Mouse (Mus musculus) MEL (cell line): ENCODE results near the gene Tnfsf14. TPM values are rescaled to one million over a fixed set of nuclear protein-coding genes. Genes with fewer than 3 reads are reported as not detected.

ENCODE experiments used
- DNase-seq: peaks from one replicate; pipeline ENCODE4 v3.0.0; 2011; ENCODE audit warnings: low read depth, low spot score
- H3K27ac ChIP-seq: 2 replicates; pipeline ENCODE4 v1.5.1; 2012; ENCODE audit warnings: low read depth, mild to moderate bottlenecking, control low read depth, low read length, moderate library complexity; ENCODE audit not compliant: control insufficient read depth
- H3K27me3 ChIP-seq, 2 experiments: fragments of 150-350 bp in 1 of 2; sonication (generic) in 1 of 2; 2 replicates each; pipeline ENCODE4 v1.6.1; 2012; ENCODE audit warnings: low read length in 2 of 2, mild to moderate bottlenecking in 2 of 2, improper control_type of control experiment in 1 of 2, moderate library complexity in 1 of 2; ENCODE audit not compliant: insufficient read depth in 2 of 2, control insufficient read depth in 1 of 2
- H3K36me3 ChIP-seq, 2 experiments: 2 replicates each; pipeline ENCODE4 v1.6.1; 2012 to 2014; ENCODE audit warnings: low read length in 2 of 2, improper control_type of control experiment in 1 of 2, inconsistent platforms in 1 of 2, mild to moderate bottlenecking in 1 of 2; ENCODE audit not compliant: insufficient read depth in 2 of 2, control insufficient read depth in 1 of 2
- H3K4me1 ChIP-seq, 2 experiments: fragments of 150-350 bp in 1 of 2; sonication (generic) in 1 of 2; 2 replicates each; pipeline ENCODE4 v1.6.1; 2012; ENCODE audit warnings: low read length in 2 of 2, improper control_type of control experiment in 1 of 2, mild to moderate bottlenecking in 1 of 2; ENCODE audit not compliant: insufficient read depth in 2 of 2, control insufficient read depth in 1 of 2
- H3K4me3 ChIP-seq, 2 experiments: fragments of 150-350 bp in 1 of 2; sonication (generic) in 1 of 2; 2 replicates each; pipeline ENCODE4 v1.5.1; 2012; ENCODE audit warnings: low read depth in 2 of 2, low read length in 2 of 2, mild to moderate bottlenecking in 2 of 2, moderate library complexity in 2 of 2, control low read depth in 1 of 2, improper control_type of control experiment in 1 of 2; ENCODE audit not compliant: control insufficient read depth in 1 of 2, insufficient read depth in 1 of 2
- H3K79me2 ChIP-seq: 2 replicates; pipeline ENCODE4 v1.6.1; 2012; ENCODE audit warnings: mild to moderate bottlenecking, low read length, moderate library complexity; ENCODE audit not compliant: control insufficient read depth, poor library complexity, insufficient read depth
- H3K9ac ChIP-seq: 2 replicates; pipeline ENCODE4 v1.6.1; 2012; ENCODE audit warnings: low read depth, mild to moderate bottlenecking, control low read depth, low read length, moderate library complexity; ENCODE audit not compliant: control insufficient read depth, poor library complexity, severe bottlenecking
- H3K9me3 ChIP-seq: fragments of 150-350 bp; sonication (generic); replicated peaks from 2 replicates; pipeline ENCODE4 v1.6.1; 2012; ENCODE audit warnings: mild to moderate bottlenecking, low read length, improper control_type of control experiment, moderate library complexity; ENCODE audit not compliant: insufficient read depth
- BHLHE40 ChIP-seq: IDR thresholded peaks from 2 replicates; pipeline ENCODE4 v1.6.1; 2012; ENCODE audit warnings: low read depth, mild to moderate bottlenecking, inconsistent platforms, low read length, improper control_type of control experiment, borderline replicate concordance
- CHD1 ChIP-seq: IDR thresholded peaks from 2 replicates; pipeline ENCODE4 v1.6.1; 2012; ENCODE audit warnings: low read depth, mild to moderate bottlenecking, inconsistent platforms, low read length, improper control_type of control experiment
- CHD2 ChIP-seq: IDR thresholded peaks from 2 replicates; pipeline ENCODE4 v1.6.1; 2011; ENCODE audit warnings: low read length, improper control_type of control experiment
- CTCF ChIP-seq, 3 experiments: IDR thresholded peaks in 2 of 3; conservative IDR thresholded peaks in 1 of 3; 2 replicates each; pipeline ENCODE4 v1.5.1; 2011 to 2012; ENCODE audit warnings: low read length in 3 of 3, low read depth in 2 of 3, mild to moderate bottlenecking in 2 of 3, improper control_type of control experiment in 1 of 3, inconsistent platforms in 1 of 3, mixed read lengths in 1 of 3, moderate library complexity in 1 of 3; ENCODE audit not compliant: control insufficient read depth in 1 of 3, insufficient read depth in 1 of 3, poor library complexity in 1 of 3, severe bottlenecking in 1 of 3
- E2F4 ChIP-seq: IDR thresholded peaks from 2 replicates; pipeline ENCODE4 v1.6.1; 2011; ENCODE audit warnings: low read depth, low read length, improper control_type of control experiment, borderline replicate concordance
- ELF1 ChIP-seq: IDR thresholded peaks from 2 replicates; pipeline ENCODE4 v1.6.1; 2014; ENCODE audit warnings: low read depth, mild to moderate bottlenecking, inconsistent platforms, low read length, improper control_type of control experiment, moderate library complexity
- EP300 ChIP-seq, 2 experiments: IDR thresholded peaks; 2 replicates each; pipeline ENCODE4 v1.6.1; 2011; ENCODE audit warnings: improper control_type of control experiment in 2 of 2, low read length in 2 of 2, low read depth in 1 of 2, mild to moderate bottlenecking in 1 of 2
- ETS1 ChIP-seq: IDR thresholded peaks from 2 replicates; pipeline ENCODE4 v1.6.1; 2012; ENCODE audit warnings: low read depth, mild to moderate bottlenecking, inconsistent platforms, low read length, improper control_type of control experiment, moderate library complexity
- GATA1 ChIP-seq: IDR thresholded peaks from 2 replicates; pipeline ENCODE4 v1.6.1; 2011; ENCODE audit warnings: low read depth, low read length, improper control_type of control experiment
- HCFC1 ChIP-seq: IDR thresholded peaks from 2 replicates; pipeline ENCODE4 v1.6.1; 2012; ENCODE audit warnings: low read depth, mild to moderate bottlenecking, inconsistent platforms, low read length, improper control_type of control experiment, moderate library complexity
- JUND ChIP-seq: IDR thresholded peaks from 2 replicates; pipeline ENCODE4 v1.6.1; 2011; ENCODE audit warnings: low read depth, mild to moderate bottlenecking, improper control_type of control experiment, low read length
- KAT2A ChIP-seq: conservative IDR thresholded peaks from 2 replicates; pipeline ENCODE4 v1.6.1; 2012; ENCODE audit warnings: low read depth, low read length, improper control_type of control experiment, inconsistent platforms
- MAFK ChIP-seq: IDR thresholded peaks from 2 replicates; pipeline ENCODE4 v1.6.1; 2011; ENCODE audit warnings: low read depth, mild to moderate bottlenecking, low read length, improper control_type of control experiment, borderline replicate concordance
- MAX ChIP-seq: IDR thresholded peaks from 2 replicates; pipeline ENCODE4 v1.6.1; 2011; ENCODE audit warnings: low read length, improper control_type of control experiment
- MAZ ChIP-seq: IDR thresholded peaks from 2 replicates; pipeline ENCODE4 v1.6.1; 2012; ENCODE audit warnings: low read depth, mild to moderate bottlenecking, inconsistent platforms, low read length, improper control_type of control experiment
- MEF2A ChIP-seq: IDR thresholded peaks from 2 replicates; pipeline ENCODE4 v1.6.1; 2014; ENCODE audit warnings: low read depth, mild to moderate bottlenecking, inconsistent platforms, low read length, improper control_type of control experiment; ENCODE audit not compliant: poor library complexity, insufficient replicate concordance, severe bottlenecking; ENCODE audit errors: extremely low read depth
- MXI1 ChIP-seq: IDR thresholded peaks from 2 replicates; pipeline ENCODE4 v1.6.1; 2011; ENCODE audit warnings: mild to moderate bottlenecking, low read depth, low read length, improper control_type of control experiment
- MYB ChIP-seq: IDR thresholded peaks from 2 replicates; pipeline ENCODE4 v1.6.1; 2011; ENCODE audit warnings: mild to moderate bottlenecking, low read depth, low read length, improper control_type of control experiment
- MYC ChIP-seq: IDR thresholded peaks from 2 replicates; pipeline ENCODE4 v1.6.1; 2011; ENCODE audit warnings: low read depth, mild to moderate bottlenecking, low read length, improper control_type of control experiment, moderate library complexity
- NELFE ChIP-seq: IDR thresholded peaks from 2 replicates; pipeline ENCODE4 v1.6.1; 2011; ENCODE audit warnings: low read depth, low read length, improper control_type of control experiment
- NRF1 ChIP-seq: IDR thresholded peaks from 2 replicates; pipeline ENCODE4 v1.6.1; 2014; ENCODE audit warnings: low read depth, mild to moderate bottlenecking, inconsistent platforms, low read length, improper control_type of control experiment, moderate library complexity; ENCODE audit not compliant: poor library complexity, insufficient read depth, severe bottlenecking
- POLR2A ChIP-seq, 2 experiments: IDR thresholded peaks; 2 replicates each; pipeline ENCODE4 v1.6.1; 2011 to 2012; ENCODE audit warnings: low read length in 2 of 2, mild to moderate bottlenecking in 2 of 2, control low read depth in 1 of 2, improper control_type of control experiment in 1 of 2, low read depth in 1 of 2, moderate library complexity in 1 of 2; ENCODE audit not compliant: control insufficient read depth in 1 of 2, insufficient read depth in 1 of 2, poor library complexity in 1 of 2
- POLR2AphosphoS2 ChIP-seq: IDR thresholded peaks from 2 replicates; pipeline ENCODE4 v1.6.1; 2011; ENCODE audit warnings: low read length, improper control_type of control experiment
- POLR2AphosphoS5 ChIP-seq: IDR thresholded peaks from 2 replicates; pipeline ENCODE4 v1.6.1; 2012; ENCODE audit warnings: low read depth, borderline replicate concordance, mild to moderate bottlenecking, inconsistent platforms, low read length, moderate library complexity, mixed read lengths
- RAD21 ChIP-seq: IDR thresholded peaks from 2 replicates; pipeline ENCODE4 v1.6.1; 2011; ENCODE audit warnings: mild to moderate bottlenecking, low read depth, low read length, improper control_type of control experiment
- RCOR1 ChIP-seq: IDR thresholded peaks from 2 replicates; pipeline ENCODE4 v1.6.1; 2012; ENCODE audit warnings: low read depth, mild to moderate bottlenecking, inconsistent platforms, low read length, improper control_type of control experiment
- SIN3A ChIP-seq: IDR thresholded peaks from 2 replicates; pipeline ENCODE4 v1.6.1; 2012; ENCODE audit warnings: low read length, improper control_type of control experiment, inconsistent platforms
- SMC3 ChIP-seq: IDR thresholded peaks from 2 replicates; pipeline ENCODE4 v1.6.1; 2011; ENCODE audit warnings: low read depth, low read length, improper control_type of control experiment
- TAL1 ChIP-seq: IDR thresholded peaks from 2 replicates; pipeline ENCODE4 v1.6.1; 2012; ENCODE audit warnings: mild to moderate bottlenecking, inconsistent platforms, low read length, moderate library complexity, mixed read lengths
- TBP ChIP-seq: IDR thresholded peaks from 2 replicates; pipeline ENCODE4 v1.8.0; 2011; ENCODE audit warnings: low read depth, low read length, improper control_type of control experiment
- TCF12 ChIP-seq: IDR thresholded peaks from 2 replicates; pipeline ENCODE4 v1.6.1; 2014; ENCODE audit warnings: low read depth, mild to moderate bottlenecking, inconsistent platforms, low read length, improper control_type of control experiment, moderate library complexity
- UBTF ChIP-seq: IDR thresholded peaks from 2 replicates; pipeline ENCODE4 v1.6.1; 2012; ENCODE audit warnings: low read depth, mild to moderate bottlenecking, inconsistent platforms, low read length, improper control_type of control experiment, moderate library complexity, borderline replicate concordance; ENCODE audit not compliant: insufficient read depth
- USF1 ChIP-seq: IDR thresholded peaks from 2 replicates; pipeline ENCODE4 v1.6.1; 2014; ENCODE audit warnings: low read depth, mild to moderate bottlenecking, inconsistent platforms, low read length, improper control_type of control experiment, moderate library complexity
- USF2 ChIP-seq, 2 experiments: IDR thresholded peaks; 2 replicates each; pipeline ENCODE4 v1.6.1; 2011 to 2012; ENCODE audit warnings: improper control_type of control experiment in 2 of 2, low read length in 2 of 2, borderline replicate concordance in 1 of 2, inconsistent platforms in 1 of 2, low read depth in 1 of 2, mild to moderate bottlenecking in 1 of 2; ENCODE audit not compliant: insufficient read depth in 1 of 2
- ZC3H11A ChIP-seq: IDR thresholded peaks from 2 replicates; pipeline ENCODE4 v1.6.1; 2012; ENCODE audit warnings: low read depth, mild to moderate bottlenecking, inconsistent platforms, low read length, improper control_type of control experiment
- ZKSCAN1 ChIP-seq: IDR thresholded peaks from 2 replicates; pipeline ENCODE4 v1.6.1; 2012; ENCODE audit warnings: low read depth, mild to moderate bottlenecking, inconsistent platforms, low read length, improper control_type of control experiment, moderate library complexity
- ZMIZ1 ChIP-seq: IDR thresholded peaks from 2 replicates; pipeline ENCODE4 v1.6.1; 2012; ENCODE audit warnings: low read depth, mild to moderate bottlenecking, inconsistent platforms, low read length, improper control_type of control experiment, moderate library complexity
- ZNF384 ChIP-seq: IDR thresholded peaks from 2 replicates; pipeline ENCODE4 v1.6.1; 2012; ENCODE audit warnings: low read depth, mild to moderate bottlenecking, inconsistent platforms, low read length, improper control_type of control experiment
- polyA plus RNA-seq, 2 experiments: library from polyadenylated mRNA; stranded (reverse) in 1 of 2; unstranded in 1 of 2; fragments of >175 nt in 1 of 2; fragments of >200 nt in 1 of 2; gene quantifications; 2 replicates each; pipeline versions ENCODE4 v1.2.1 to v1.2.4; 2012; ENCODE audit warnings: low replicate concordance in 2 of 2, low read depth in 1 of 2; ENCODE audit not compliant: insufficient read length in 2 of 2, insufficient read depth in 1 of 2, missing spikeins in 1 of 2
- total RNA-seq: library from RNA; depleted of rRNA; stranded (reverse); fragments of 300-350 nt; gene quantifications from 2 replicates; pipeline ENCODE4 v1.2.3, GENCODE M21; 2012

Gene Tnfsf14
- total and polyA plus RNA-seq, 3 experiments = not detected

DNA sequence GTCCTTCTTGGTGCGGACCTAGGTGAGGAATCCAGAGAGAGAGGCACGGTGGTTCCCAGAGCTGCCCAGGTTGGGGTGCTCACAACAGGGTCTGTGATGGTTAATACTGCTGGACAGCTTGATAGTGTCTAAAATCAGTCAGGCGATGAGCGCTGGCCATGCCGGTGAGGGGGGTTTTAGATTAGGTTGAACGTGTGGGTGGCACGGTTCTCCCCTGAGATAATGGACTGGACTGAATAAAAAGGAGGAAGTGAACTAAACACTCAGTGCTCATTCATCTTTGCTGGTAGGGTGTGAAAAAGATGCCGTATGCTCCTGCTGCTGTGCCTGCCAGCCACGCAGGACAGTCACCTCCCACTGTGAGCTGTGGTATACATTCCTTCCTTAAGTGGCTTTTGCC lies 29.3 kb upstream of the Tnfsf14 start:
- Histone ChIP-seq H3K79me2 (no peaks in the 10 kb centered on the region), H3K4me1 (peaks cover 0 to 23% of the 10 kb centered on the region in 2 experiments; a peak in 2 of 4 replicates), H3K9ac (peak overlapping the region; percentile 20), H3K27me3 (no peaks in the 10 kb centered on the region), H3K4me3 (no peak overlapping the region), H3K36me3 (peaks cover 0 to 10% of the 10 kb centered on the region in 2 experiments; a peak in 2 of 4 replicates), H3K27ac (no peak overlapping the region), H3K9me3 (no peaks in the 10 kb centered on the region)
- DNase-seq = peak; percentile 73
- no peak for TF ChIP-seq MEF2A
- no peak for TF ChIP-seq NRF1
- TF ChIP-seq MYC = no peak; the same call in 1 of the 2 replicates
- TF ChIP-seq TCF12 = no peak
- no peak for TF ChIP-seq SMC3
- no peak for TF ChIP-seq MAX
- TF ChIP-seq RAD21 = no peak
- TF ChIP-seq CHD1 = no peak
- TF ChIP-seq ZKSCAN1 = no peak
- TF ChIP-seq MAFK = no peak
- no peak for TF ChIP-seq USF2 (IDR thresholded peaks at IDR 0.05; ENCODE audit: borderline replicate concordance in 1 of 2, insufficient read depth in 1 of 2, low read depth in 1 of 2, low read length in 2 of 2)
- no peak for TF ChIP-seq NELFE
- TF ChIP-seq MXI1 = no peak
- peak; percentile 66; the same call in 1 of the 2 replicates for TF ChIP-seq SIN3A
- TF ChIP-seq UBTF = no peak
- TF ChIP-seq JUND = no peak
- TF ChIP-seq GATA1 = peak; percentile 85
- 0 out of 2 replicates have a peak, but pooled peaks have one; percentile 18 for TF ChIP-seq TAL1
- TF ChIP-seq ZMIZ1 = no peak
- TF ChIP-seq POLR2A (IDR thresholded peaks at IDR 0.05; ENCODE audit: control insufficient read depth in 1 of 2, insufficient read depth in 1 of 2, low read depth in 1 of 2, low read length in 2 of 2, poor library complexity in 1 of 2) = no peak
- peak; percentile 88 for TF ChIP-seq BHLHE40
- TF ChIP-seq CTCF (IDR thresholded peaks at IDR 0.05 in 2 of 3, conservative IDR thresholded peaks at IDR 0.05 in 1 of 3; ENCODE audit: control insufficient read depth in 1 of 3, insufficient read depth in 1 of 3, low read depth in 2 of 3, low read length in 3 of 3, poor library complexity in 1 of 3, severe bottlenecking in 1 of 3) = no peak
- TF ChIP-seq CHD2 = no peak
- TF ChIP-seq MAZ = no peak
- peak; percentile 40; the same call in 1 of the 2 replicates for TF ChIP-seq RCOR1
- TF ChIP-seq USF1 = no peak
- no peak for TF ChIP-seq MYB
- TF ChIP-seq TBP = no peak
- TF ChIP-seq ELF1 = 0 out of 2 replicates have a peak, but pooled peaks have one; percentile 32
- no peak for TF ChIP-seq E2F4
- peak; percentile 75 to 86 for TF ChIP-seq EP300 (IDR thresholded peaks at IDR 0.05; ENCODE audit: low read depth in 1 of 2, low read length in 2 of 2)
- TF ChIP-seq ZC3H11A = no peak
- TF ChIP-seq ZNF384 = no peak
- no peak for TF ChIP-seq ETS1
- TF ChIP-seq HCFC1 = no peak
- TF ChIP-seq POLR2AphosphoS5 = no peak
- no peak for TF ChIP-seq KAT2A
- no peak for TF ChIP-seq POLR2AphosphoS2
